Mouse (Mus musculus): ENCODE data around the gene Appl2. TPM values are rescaled to one million over a fixed set of nuclear protein-coding genes. Genes with fewer than 3 reads are reported as not detected.
"Not testable (repeated sequence)": the region's sequence is repeated elsewhere in the genome, so short reads cannot be mapped to it uniquely, and the experiment has no call there.

The Appl2 gene
- 55.8 and 58.6 TPM in 2 replicates for polyA plus RNA-seq (2015; fragmentation: Nextera tagmentation; extraction: Ambion mirVana)

- Histone ChIP-seq H3K9ac (peak within 1 kb of the TSS; percentile 85), H3K27ac (peak within 1 kb of the TSS; percentile 86), H3K36me3 (no peaks in the 10 kb centered on the region), H3K4me3 (peak within 1 kb of the TSS; percentile 87), H3K4me2 (peak within 1 kb of the TSS; percentile 69), H3K9me3 (no peaks in the 10 kb centered on the region), H3K27me3 (no peaks in the 10 kb centered on the region), H3K4me1 (peaks cover 12% of the 10 kb centered on the region)
- under 1% methylated on average over 59 of the region's 59 CpGs for WGBS
- ATAC-seq (ENCODE audit: insufficient number of reproducible peaks, low FRiP score, low TSS enrichment, low read depth) = peak; percentile 94
Measured at GRCm38 (mm10) chr10:83648131-83649020, at the start of gene Appl2. Gene Appl2 (minus strand): TSS chr10:83648738.

GRCm38 (mm10) chr10:83696226-83696625 lies 47.7 kb upstream of the Appl2 start:
- Histone ChIP-seq H3K36me3 (no peaks in the 10 kb centered on the region), H3K27me3 (no peaks in the 10 kb centered on the region), H3K9ac (no peak overlapping the region), H3K27ac (no peak overlapping the region), H3K4me1 (no peaks in the 10 kb centered on the region), H3K4me3 (no peak overlapping the region), H3K4me2 (no peak overlapping the region), H3K9me3 (no peaks in the 10 kb centered on the region)
- ATAC-seq (ENCODE audit: insufficient number of reproducible peaks, low FRiP score, low TSS enrichment, low read depth) = no peak
- WGBS = 86% methylated on average over 4 of the region's 4 CpGs

- ATAC-seq (ENCODE audit: insufficient number of reproducible peaks, low FRiP score, low TSS enrichment, low read depth) = no peak
- H3K36me3 ChIP-seq = no peaks in the 10 kb centered on the region
- H3K4me3 ChIP-seq = no peak overlapping the region
- WGBS = 85% methylated on average over 11 of the region's 11 CpGs
- no peak overlapping the region for H3K9ac ChIP-seq
- no peaks in the 10 kb centered on the region for H3K4me1 ChIP-seq
- H3K4me2 ChIP-seq = no peak overlapping the region
- H3K27ac ChIP-seq = no peak overlapping the region
- H3K27me3 ChIP-seq = no peaks in the 10 kb centered on the region
- H3K9me3 ChIP-seq = no peaks in the 10 kb centered on the region
Measured at GRCm38 (mm10) chr10:83692175-83692895, 43.8 kb upstream of the Appl2 start.

DNA sequence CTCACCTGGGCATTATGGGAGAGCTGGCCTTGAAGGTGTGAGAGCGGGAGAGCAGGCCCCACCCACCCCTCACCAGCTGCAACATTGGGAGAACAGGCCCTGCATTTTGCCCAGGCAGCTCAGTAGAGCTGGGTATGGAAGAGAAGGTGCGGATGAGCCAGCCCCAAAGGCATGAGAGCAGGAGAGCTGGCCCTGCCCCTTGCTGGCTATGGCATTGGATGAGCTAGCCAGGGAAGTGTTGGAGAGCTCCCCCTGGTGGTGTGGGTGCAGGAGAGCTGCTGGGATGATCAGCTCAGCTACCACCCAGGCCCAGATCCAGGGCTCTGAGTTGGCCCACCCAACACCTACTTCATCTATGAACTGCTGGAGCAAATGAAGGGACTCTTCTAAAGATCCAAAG lies 39.7 kb upstream of the Appl2 start:
- Histone ChIP-seq H3K4me2 (no peak overlapping the region), H3K9ac (no peak overlapping the region), H3K9me3 (no peaks in the 10 kb centered on the region), H3K27ac (no peak overlapping the region), H3K36me3 (no peaks in the 10 kb centered on the region), H3K27me3 (no peaks in the 10 kb centered on the region), H3K4me3 (no peak overlapping the region), H3K4me1 (no peaks in the 10 kb centered on the region)
- 82% methylated on average over 2 of the region's 2 CpGs for WGBS
- ATAC-seq (ENCODE audit: insufficient number of reproducible peaks, low FRiP score, low TSS enrichment, low read depth) = no peak

DNA sequence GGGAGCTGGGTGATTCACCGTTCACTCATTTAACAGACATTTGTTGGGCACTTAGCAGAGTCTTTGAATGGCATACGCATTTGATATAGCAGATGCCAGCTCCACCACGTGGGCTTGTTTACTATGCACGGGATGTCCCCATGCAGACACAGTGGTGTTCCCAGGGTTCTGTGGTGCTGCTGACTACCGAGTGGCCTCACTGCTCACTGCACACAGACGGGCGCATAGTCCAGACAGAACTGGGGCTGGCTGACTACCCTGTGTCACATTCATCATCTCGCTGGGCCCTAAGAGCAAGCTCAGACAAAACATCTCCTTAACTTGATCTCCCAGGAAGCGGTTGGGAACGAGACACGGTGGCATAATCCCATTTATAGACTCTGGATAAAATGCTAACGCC lies 32.8 kb upstream of the Appl2 start:
- H3K4me2 ChIP-seq = no peak overlapping the region
- no peak overlapping the region for H3K4me3 ChIP-seq
- H3K9ac ChIP-seq = no peak overlapping the region
- H3K27ac ChIP-seq = no peak overlapping the region
- no peak for ATAC-seq (ENCODE audit: insufficient number of reproducible peaks, low FRiP score, low TSS enrichment, low read depth)
- H3K4me1 ChIP-seq = no peaks in the 10 kb centered on the region
- 87% methylated on average over 12 of the region's 12 CpGs for WGBS
- H3K27me3 ChIP-seq = no peaks in the 10 kb centered on the region
- H3K9me3 ChIP-seq = no peaks in the 10 kb centered on the region
- no peaks in the 10 kb centered on the region for H3K36me3 ChIP-seq

GRCm38 (mm10) chr10:83666556-83666955 lies 18.0 kb upstream of the Appl2 start:
- H3K9me3 ChIP-seq = no peaks in the 10 kb centered on the region
- no peaks in the 10 kb centered on the region for H3K4me1 ChIP-seq
- H3K36me3 ChIP-seq = no peaks in the 10 kb centered on the region
- no peak overlapping the region for H3K9ac ChIP-seq
- WGBS = 86% methylated on average over 4 of the region's 4 CpGs
- no peaks in the 10 kb centered on the region for H3K27me3 ChIP-seq
- no peak for ATAC-seq (ENCODE audit: insufficient number of reproducible peaks, low FRiP score, low TSS enrichment, low read depth)
- no peak overlapping the region for H3K4me2 ChIP-seq
- no peak overlapping the region for H3K4me3 ChIP-seq
- no peak overlapping the region for H3K27ac ChIP-seq

GRCm38 (mm10) chr10:83661925-83662324 lies 13.4 kb upstream of the Appl2 start:
- H3K36me3 ChIP-seq = no peaks in the 10 kb centered on the region
- no peak overlapping the region for H3K9ac ChIP-seq
- H3K27ac ChIP-seq = no peak overlapping the region
- whole genome bisulfite sequencing = 45% methylated on average over 7 of the region's 8 CpGs
- H3K4me2 ChIP-seq = no peak overlapping the region
- no peaks in the 10 kb centered on the region for H3K9me3 ChIP-seq
- H3K4me3 ChIP-seq = no peak overlapping the region
- no peak for ATAC-seq (ENCODE audit: insufficient number of reproducible peaks, low FRiP score, low TSS enrichment, low read depth)
- no peaks in the 10 kb centered on the region for H3K4me1 ChIP-seq
- H3K27me3 ChIP-seq = no peaks in the 10 kb centered on the region

DNA sequence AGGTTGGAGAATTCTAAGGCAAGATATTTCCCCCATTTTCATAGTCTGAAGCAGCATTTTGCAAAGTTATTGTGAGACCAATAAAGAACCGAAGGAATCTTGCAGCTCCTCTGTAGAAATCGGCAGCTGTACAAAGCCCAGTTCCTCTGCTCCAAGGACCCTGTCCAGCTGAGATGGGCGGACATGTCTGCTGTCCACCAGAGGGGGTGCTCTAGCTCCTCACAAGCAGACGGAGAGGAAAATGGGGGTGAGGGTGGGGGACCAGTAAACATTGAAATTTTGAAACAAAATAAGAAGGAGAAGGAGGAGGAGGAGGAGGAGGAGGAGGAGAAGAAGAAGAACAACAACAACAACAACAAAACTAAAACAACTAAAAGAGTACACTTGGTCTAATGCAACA lies 12.1 kb upstream of the Appl2 start:
- Histone ChIP-seq H3K4me3 (no peak overlapping the region), H3K9ac (no peak overlapping the region), H3K9me3 (no peaks in the 10 kb centered on the region), H3K36me3 (no peaks in the 10 kb centered on the region), H3K27me3 (no peaks in the 10 kb centered on the region), H3K4me1 (no peaks in the 10 kb centered on the region), H3K27ac (no peak overlapping the region), H3K4me2 (no peak overlapping the region)
- WGBS = 69% methylated on average over 4 of the region's 4 CpGs
- no peak for ATAC-seq (ENCODE audit: insufficient number of reproducible peaks, low FRiP score, low TSS enrichment, low read depth)

DNA sequence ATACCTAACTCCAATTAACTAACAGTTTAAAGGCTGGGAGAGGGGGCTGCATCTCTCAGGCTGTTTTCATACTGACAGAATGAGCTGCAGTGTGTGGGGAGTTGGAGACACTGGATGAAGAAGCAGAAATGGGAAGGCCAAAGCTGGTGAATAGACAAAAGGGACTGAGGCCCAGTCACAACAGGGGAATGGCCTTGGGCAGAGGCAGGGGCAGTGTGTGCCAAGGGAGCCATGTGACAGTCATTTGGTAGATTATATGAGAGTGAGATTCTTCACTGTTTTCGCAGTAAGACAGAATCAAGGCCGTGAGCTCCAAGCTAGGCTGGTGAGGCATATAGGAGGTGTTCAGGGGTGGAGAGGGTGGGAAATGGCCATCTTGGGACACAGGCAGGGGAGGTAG lies 6.1 kb upstream of the Appl2 start:
- no peak overlapping the region for H3K9ac ChIP-seq
- no peaks in the 10 kb centered on the region for H3K9me3 ChIP-seq
- no peak overlapping the region for H3K4me3 ChIP-seq
- H3K27ac ChIP-seq = no peak overlapping the region
- H3K27me3 ChIP-seq = no peaks in the 10 kb centered on the region
- WGBS = 90% methylated on average over 2 of the region's 2 CpGs
- no peaks in the 10 kb centered on the region for H3K36me3 ChIP-seq
- H3K4me2 ChIP-seq = no peak overlapping the region
- no peak for ATAC-seq (ENCODE audit: insufficient number of reproducible peaks, low FRiP score, low TSS enrichment, low read depth)
- H3K4me1 ChIP-seq = no peaks in the 10 kb centered on the region

DNA sequence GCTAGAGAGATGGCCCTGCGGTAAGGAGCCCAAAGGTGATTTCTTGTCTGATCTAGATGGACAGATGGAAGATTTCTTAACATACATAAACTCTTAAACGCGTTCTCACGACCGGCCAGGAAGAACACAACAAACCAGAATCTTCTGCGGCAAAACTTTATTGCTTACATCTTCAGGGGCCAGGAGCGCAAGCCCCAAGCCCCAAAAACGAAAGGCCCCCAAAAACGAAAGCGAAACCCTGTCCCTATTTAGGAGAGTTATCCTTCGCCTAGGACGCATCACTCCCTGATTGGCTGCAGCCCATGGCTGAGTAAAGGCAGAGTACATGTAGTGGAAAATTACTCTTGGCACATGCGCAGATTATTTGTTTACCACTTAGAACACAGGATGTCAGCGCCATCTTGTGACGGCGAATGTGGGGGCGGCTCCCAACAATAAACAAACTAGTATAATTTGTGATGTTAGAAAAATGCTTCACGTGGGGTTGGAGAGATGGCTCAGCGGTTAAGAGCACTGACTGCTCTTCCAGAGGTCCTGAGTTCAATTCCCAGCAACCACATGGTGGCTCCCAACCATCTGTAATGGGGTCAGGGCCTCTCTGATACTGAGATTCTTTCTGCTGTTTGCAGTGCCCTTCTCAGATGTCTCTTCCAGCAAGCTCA lies 3.8 kb upstream of the Appl2 start:
- H3K36me3 ChIP-seq; H3K9me3 ChIP-seq; ATAC-seq (ENCODE audit: insufficient number of reproducible peaks, low FRiP score, low TSS enrichment, low read depth); H3K4me2 ChIP-seq; H3K4me3 ChIP-seq; H3K4me1 ChIP-seq; H3K27me3 ChIP-seq; H3K27ac ChIP-seq; H3K9ac ChIP-seq: not testable (repeated sequence)
- WGBS = 91% methylated on average over 19 of the region's 19 CpGs

DNA sequence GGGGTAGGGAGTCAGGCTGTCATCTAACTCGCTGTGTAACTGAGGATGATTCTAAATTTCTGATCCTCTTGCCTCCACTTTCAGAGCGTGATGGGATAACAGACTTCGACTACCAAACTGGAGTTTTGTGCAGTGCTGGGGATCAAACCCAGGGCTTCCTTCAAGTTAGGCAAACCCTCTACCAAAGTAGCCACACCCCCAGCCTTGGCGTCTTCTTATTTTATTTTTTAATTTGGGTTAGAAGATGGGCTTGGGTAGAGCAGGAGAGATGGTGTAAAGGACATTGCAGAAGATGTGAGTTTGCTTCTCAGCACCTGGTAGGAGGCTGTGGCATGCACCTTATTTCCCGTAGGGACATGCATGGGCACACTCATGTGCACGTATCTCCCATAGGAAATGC lies 499 bp upstream of the Appl2 start:
- Histone ChIP-seq H3K9me3 (no peaks in the 10 kb centered on the region), H3K27me3 (no peaks in the 10 kb centered on the region), H3K4me1 (peaks cover 11% of the 10 kb centered on the region), H3K9ac (peak overlapping the region; percentile 85), H3K4me3 (peak overlapping the region; percentile 87), H3K4me2 (peak overlapping the region; percentile 69), H3K27ac (peak overlapping the region; percentile 86; the same call in 1 of the 2 replicates), H3K36me3 (no peaks in the 10 kb centered on the region)
- 27% methylated on average over 6 of the region's 6 CpGs for WGBS
- no peak for ATAC-seq (ENCODE audit: insufficient number of reproducible peaks, low FRiP score, low TSS enrichment, low read depth)
